Mouse (Mus musculus): ENCODE results near the gene Gm2310. TPM values are rescaled to one million over a fixed set of nuclear protein-coding genes. Genes with fewer than 3 reads are reported as not detected.
"Not testable (repeated sequence)": the region's sequence is repeated elsewhere in the genome, so short reads cannot be mapped to it uniquely, and the experiment has no call there.

Gene Gm2310
- polyA plus RNA-seq (2016; fragmentation: Nextera tagmentation; extraction: Ambion mirVana) = not detected in 2 replicates

GRCm38 (mm10) chr15:8519853-8520252 is at the start of gene Gm2310:
Gene Gm2310 (minus strand): TSS chr15:8519953.
- not testable (repeated sequence) for ATAC-seq (ENCODE audit: insufficient number of reproducible peaks, low FRiP score); H3K27ac ChIP-seq (ENCODE audit: poor library complexity, severe bottlenecking); H3K9ac ChIP-seq; H3K27me3 ChIP-seq (replicated peaks); H3K4me3 ChIP-seq; H3K4me1 ChIP-seq (replicated peaks); H3K36me3 ChIP-seq; H3K4me2 ChIP-seq; H3K9me3 ChIP-seq (replicated peaks)

GRCm38 (mm10) chr15:8568645-8569528 is 49.1 kb upstream of the Gm2310 start:
- no peaks in the 10 kb centered on the region for H3K9me3 ChIP-seq (replicated peaks)
- peak overlapping the region; percentile 76 for H3K4me3 ChIP-seq
- H3K27me3 ChIP-seq (replicated peaks) = peaks cover 20% of the 10 kb centered on the region
- under 1% methylated on average over 61 of the region's 61 CpGs for WGBS
- H3K9ac ChIP-seq = peak overlapping the region; percentile 69
- no peak overlapping the region for H3K27ac ChIP-seq (ENCODE audit: poor library complexity, severe bottlenecking)
- peaks cover 6% of the 10 kb centered on the region for H3K4me1 ChIP-seq (replicated peaks)
- H3K4me2 ChIP-seq = peak overlapping the region; percentile 99
- ATAC-seq (ENCODE audit: insufficient number of reproducible peaks, low FRiP score) = peak; percentile 74
- no peaks in the 10 kb centered on the region for H3K36me3 ChIP-seq

- peak overlapping the region; percentile 76 for H3K4me3 ChIP-seq
- no peak for ATAC-seq (ENCODE audit: insufficient number of reproducible peaks, low FRiP score)
- 11% methylated on average over 7 of the region's 7 CpGs for WGBS
- H3K36me3 ChIP-seq = no peaks in the 10 kb centered on the region
- peaks cover 6% of the 10 kb centered on the region for H3K4me1 ChIP-seq (replicated peaks)
- H3K4me2 ChIP-seq = peak overlapping the region; percentile 99
- no peaks in the 10 kb centered on the region for H3K9me3 ChIP-seq (replicated peaks)
- peaks cover 20% of the 10 kb centered on the region for H3K27me3 ChIP-seq (replicated peaks)
- H3K9ac ChIP-seq = peak overlapping the region; percentile 69; the same call in 1 of the 2 replicates
- H3K27ac ChIP-seq (ENCODE audit: poor library complexity, severe bottlenecking) = no peak overlapping the region
These were observed 48.5 kb upstream of the Gm2310 start for GRCm38 (mm10) chr15:8568286-8568644.

GRCm38 (mm10) chr15:8565416-8565815 is 45.7 kb upstream of the Gm2310 start:
- no peaks in the 10 kb centered on the region for H3K9me3 ChIP-seq (replicated peaks)
- ATAC-seq (ENCODE audit: insufficient number of reproducible peaks, low FRiP score) = no peak
- 63% methylated on average over 6 of the region's 6 CpGs for WGBS

GRCm38 (mm10) chr15:8564331-8564730 is 44.6 kb upstream of the Gm2310 start:
- Histone ChIP-seq H3K36me3 (no peaks in the 10 kb centered on the region), H3K4me1 (replicated peaks) (peaks cover 6% of the 10 kb centered on the region), H3K27me3 (replicated peaks) (peaks cover 12% of the 10 kb centered on the region), H3K9me3 (replicated peaks) (no peaks in the 10 kb centered on the region), H3K4me3 (no peak overlapping the region), H3K4me2 (no peak overlapping the region), H3K27ac (ENCODE audit: poor library complexity, severe bottlenecking) (no peak overlapping the region), H3K9ac (no peak overlapping the region)
- ATAC-seq (ENCODE audit: insufficient number of reproducible peaks, low FRiP score) = no peak
- WGBS = 69% methylated on average over 3 of the region's 3 CpGs

More at GRCm38 (mm10) chr15:8565416-8565815, 45.7 kb upstream of the Gm2310 start:
- Histone ChIP-seq H3K27me3 (replicated peaks) (peaks cover 13% of the 10 kb centered on the region), H3K4me2 (no peak overlapping the region), H3K9ac (no peak overlapping the region), H3K27ac (ENCODE audit: poor library complexity, severe bottlenecking) (no peak overlapping the region), H3K4me3 (no peak overlapping the region), H3K36me3 (no peaks in the 10 kb centered on the region), H3K4me1 (replicated peaks) (peaks cover 6% of the 10 kb centered on the region)

- H3K4me2 ChIP-seq = no peak overlapping the region
- no peaks in the 10 kb centered on the region for H3K9me3 ChIP-seq (replicated peaks)
- H3K27me3 ChIP-seq (replicated peaks) = peaks cover 11% of the 10 kb centered on the region
- H3K27ac ChIP-seq (ENCODE audit: poor library complexity, severe bottlenecking) = no peak overlapping the region
- 76% methylated on average over 1 of the region's 1 CpGs for WGBS
- H3K9ac ChIP-seq = no peak overlapping the region
- H3K4me1 ChIP-seq (replicated peaks) = peaks cover 4% of the 10 kb centered on the region
- no peak overlapping the region for H3K4me3 ChIP-seq
- H3K36me3 ChIP-seq = no peaks in the 10 kb centered on the region
- no peak for ATAC-seq (ENCODE audit: insufficient number of reproducible peaks, low FRiP score)
These were observed 43.9 kb upstream of the Gm2310 start for GRCm38 (mm10) chr15:8563423-8564194.

- Histone ChIP-seq H3K9me3 (replicated peaks) (no peaks in the 10 kb centered on the region), H3K4me3 (no peak overlapping the region), H3K4me1 (replicated peaks) (no peaks in the 10 kb centered on the region), H3K4me2 (no peak overlapping the region), H3K27ac (ENCODE audit: poor library complexity, severe bottlenecking) (no peak overlapping the region), H3K36me3 (no peaks in the 10 kb centered on the region), H3K9ac (no peak overlapping the region), H3K27me3 (replicated peaks) (peaks cover 3% of the 10 kb centered on the region)
- WGBS = 75% methylated on average over 7 of the region's 7 CpGs
- ATAC-seq (ENCODE audit: insufficient number of reproducible peaks, low FRiP score) = no peak
These were observed 43.0 kb upstream of the Gm2310 start for GRCm38 (mm10) chr15:8562776-8563175.

- no peak overlapping the region for H3K4me2 ChIP-seq
- no peak for ATAC-seq (ENCODE audit: insufficient number of reproducible peaks, low FRiP score)
- no peaks in the 10 kb centered on the region for H3K4me1 ChIP-seq (replicated peaks)
These were observed 11.4 kb upstream of the Gm2310 start for GRCm38 (mm10) chr15:8531201-8531600.

GRCm38 (mm10) chr15:8512957-8513356 is 6.8 kb downstream of the Gm2310 start:
- Histone ChIP-seq H3K27me3 (replicated peaks) (no peaks in the 10 kb centered on the region), H3K9ac (no peak overlapping the region), H3K27ac (ENCODE audit: poor library complexity, severe bottlenecking) (no peak overlapping the region), H3K4me3 (no peak overlapping the region), H3K4me1 (replicated peaks) (no peaks in the 10 kb centered on the region), H3K36me3 (no peaks in the 10 kb centered on the region), H3K4me2 (no peak overlapping the region), H3K9me3 (replicated peaks) (no peaks in the 10 kb centered on the region)
- WGBS = 66% methylated on average over 5 of the region's 5 CpGs
- ATAC-seq (ENCODE audit: insufficient number of reproducible peaks, low FRiP score) = no peak

More at GRCm38 (mm10) chr15:8531201-8531600, 11.4 kb upstream of the Gm2310 start:
- no peaks in the 10 kb centered on the region for H3K9me3 ChIP-seq (replicated peaks)
- WGBS = 77% methylated on average over 5 of the region's 5 CpGs
- H3K9ac ChIP-seq = no peak overlapping the region
- H3K4me3 ChIP-seq = no peak overlapping the region
- H3K36me3 ChIP-seq = no peaks in the 10 kb centered on the region
- H3K27me3 ChIP-seq (replicated peaks) = no peaks in the 10 kb centered on the region
- H3K27ac ChIP-seq (ENCODE audit: poor library complexity, severe bottlenecking) = no peak overlapping the region

- WGBS = 60% methylated on average over 9 of the region's 9 CpGs
- Histone ChIP-seq H3K4me1 (replicated peaks) (no peaks in the 10 kb centered on the region), H3K4me2 (no peak overlapping the region), H3K9ac (no peak overlapping the region), H3K27ac (ENCODE audit: poor library complexity, severe bottlenecking) (no peak overlapping the region), H3K9me3 (replicated peaks) (no peaks in the 10 kb centered on the region), H3K36me3 (no peaks in the 10 kb centered on the region), H3K27me3 (replicated peaks) (no peaks in the 10 kb centered on the region), H3K4me3 (no peak overlapping the region)
- ATAC-seq (ENCODE audit: insufficient number of reproducible peaks, low FRiP score) = no peak
These were observed 7.9 kb downstream of the Gm2310 start for GRCm38 (mm10) chr15:8511861-8512260.

- no peak overlapping the region for H3K4me3 ChIP-seq
- no peak overlapping the region for H3K4me2 ChIP-seq
- H3K9ac ChIP-seq = no peak overlapping the region
- H3K27ac ChIP-seq (ENCODE audit: poor library complexity, severe bottlenecking) = no peak overlapping the region
- 0 out of 2 replicates have a peak, but pooled peaks cover 3% of the 10 kb centered on the region for H3K4me1 ChIP-seq (replicated peaks)
- 78% methylated on average over 2 of the region's 2 CpGs for WGBS
- no peaks in the 10 kb centered on the region for H3K9me3 ChIP-seq (replicated peaks)
- no peaks in the 10 kb centered on the region for H3K36me3 ChIP-seq
- ATAC-seq (ENCODE audit: insufficient number of reproducible peaks, low FRiP score) = no peak
- no peaks in the 10 kb centered on the region for H3K27me3 ChIP-seq (replicated peaks)
These were observed 17.3 kb downstream of the Gm2310 start for GRCm38 (mm10) chr15:8502431-8502830.

Data from heart, embryonic 12.5 days (tissue).